Mouse (Mus musculus): ENCODE data around the gene Myo1e.

Gene Myo1e

DNA sequence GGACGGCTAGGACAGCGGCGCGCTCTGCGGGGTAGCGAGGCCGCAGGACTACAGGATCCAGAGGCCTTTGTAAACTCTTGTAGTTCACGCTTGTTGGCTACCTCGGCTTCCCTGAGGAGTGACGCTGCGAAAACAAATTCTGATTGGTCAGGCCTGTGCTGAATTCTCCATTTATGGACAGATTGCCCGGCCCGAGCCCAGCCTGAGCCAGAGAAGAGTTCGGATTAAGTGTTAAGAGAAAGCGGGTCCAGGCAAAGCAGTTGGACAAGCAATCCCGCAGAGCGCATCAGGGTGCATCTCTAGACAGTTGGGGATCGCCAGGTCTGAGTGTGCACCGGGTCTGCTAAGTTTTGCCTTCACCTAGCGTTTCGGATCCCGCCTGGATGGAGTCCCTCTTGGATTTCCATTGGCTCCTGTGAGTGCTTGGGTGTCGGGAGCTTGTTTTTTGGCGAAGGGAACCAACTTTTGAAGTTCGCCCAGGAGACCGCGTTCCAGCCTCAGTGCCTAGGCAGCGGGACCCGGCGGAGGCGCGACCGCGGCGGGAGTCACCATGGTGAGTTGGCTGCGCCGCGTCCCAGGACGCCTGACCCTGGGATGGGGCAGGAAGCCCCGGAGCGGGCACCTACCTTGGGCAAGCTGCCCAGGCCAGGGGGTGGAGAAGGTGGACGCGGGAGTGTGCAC lies at the start of gene Myo1e:
TSS of gene Myo1e (plus strand) at position 200 of the 681 bp plus-strand sequence.
- peak; percentile 34 to 48 for DNase-seq (ENCODE audit: low read depth in 1 of 2, low spot score in 2 of 2)

DNA sequence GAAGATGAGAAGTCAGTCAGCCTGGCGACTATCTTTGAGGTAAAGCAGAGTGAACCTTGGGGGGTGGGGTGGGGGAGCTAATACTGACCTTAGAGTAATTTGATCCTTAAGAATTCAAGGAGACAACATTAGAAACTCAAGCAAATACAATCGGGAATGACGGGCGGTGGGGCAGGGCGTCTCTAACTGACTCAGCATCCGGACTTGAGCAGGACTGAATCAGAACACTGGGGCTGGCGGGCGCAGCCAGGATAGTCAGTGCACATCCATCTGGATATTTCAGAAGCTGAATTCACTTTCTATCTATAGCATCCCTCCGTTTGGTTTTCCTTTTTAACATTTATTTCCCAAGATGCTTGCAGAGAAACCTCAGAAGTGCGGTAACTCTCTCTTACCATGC lies 47.1 kb upstream of the Myo1e start:
- no peak for DNase-seq (ENCODE audit: low read depth in 1 of 2, low spot score in 2 of 2)

- no peak for DNase-seq (ENCODE audit: low read depth in 1 of 2, low spot score in 2 of 2)
These were observed 38.2 kb upstream of the Myo1e start for GRCm38 (mm10) chr9:70168973-70169372.

DNA sequence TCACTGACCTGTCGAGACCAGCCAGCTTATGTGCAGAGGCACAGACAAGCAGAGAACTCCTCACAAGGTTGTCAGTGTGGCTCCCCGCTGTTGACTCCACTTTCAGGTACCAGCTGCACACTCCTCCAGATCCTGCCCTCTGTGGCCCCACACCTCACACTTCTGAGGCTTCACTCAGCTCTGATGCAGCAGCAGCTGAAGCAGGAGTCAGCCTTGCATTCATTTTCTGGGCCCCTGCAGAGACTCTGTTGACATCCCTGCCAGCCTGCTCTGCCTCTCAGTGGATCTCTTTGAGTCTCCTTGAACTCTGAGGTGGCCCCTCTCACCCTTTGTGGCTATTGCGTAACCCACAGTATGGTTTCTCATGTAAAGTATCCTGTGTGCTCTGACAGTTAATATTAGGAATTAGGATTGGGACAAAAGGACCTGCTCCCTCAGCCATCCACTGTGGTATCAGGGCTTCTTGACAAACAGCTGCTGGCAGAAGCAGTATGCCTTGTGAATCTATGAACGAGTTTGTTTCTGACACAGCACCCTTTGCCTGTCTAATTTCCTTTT lies 32.8 kb upstream of the Myo1e start:
- DNase-seq (ENCODE audit: low read depth in 1 of 2, low spot score in 2 of 2) = no peak

DNA sequence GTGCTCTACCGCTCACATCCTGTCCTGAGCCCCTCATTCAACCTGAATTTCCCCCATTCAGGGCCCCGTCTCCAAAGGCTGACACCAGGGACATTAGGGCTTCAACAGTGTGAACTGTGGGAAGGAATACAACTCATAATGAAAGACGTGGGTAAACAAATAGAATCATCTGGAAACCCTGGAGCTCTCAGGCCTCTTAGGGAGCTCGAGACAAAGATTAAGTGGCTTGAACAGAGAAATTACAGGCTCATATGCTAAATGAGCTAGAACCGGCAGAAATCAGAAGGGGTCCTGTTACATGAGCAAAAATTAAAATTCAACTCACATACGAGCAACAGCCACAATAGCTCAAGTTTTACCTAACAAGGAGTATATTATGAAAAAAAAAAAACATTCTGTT lies 32.3 kb upstream of the Myo1e start:
- DNase-seq (ENCODE audit: low read depth in 1 of 2, low spot score in 2 of 2) = no peak

DNA sequence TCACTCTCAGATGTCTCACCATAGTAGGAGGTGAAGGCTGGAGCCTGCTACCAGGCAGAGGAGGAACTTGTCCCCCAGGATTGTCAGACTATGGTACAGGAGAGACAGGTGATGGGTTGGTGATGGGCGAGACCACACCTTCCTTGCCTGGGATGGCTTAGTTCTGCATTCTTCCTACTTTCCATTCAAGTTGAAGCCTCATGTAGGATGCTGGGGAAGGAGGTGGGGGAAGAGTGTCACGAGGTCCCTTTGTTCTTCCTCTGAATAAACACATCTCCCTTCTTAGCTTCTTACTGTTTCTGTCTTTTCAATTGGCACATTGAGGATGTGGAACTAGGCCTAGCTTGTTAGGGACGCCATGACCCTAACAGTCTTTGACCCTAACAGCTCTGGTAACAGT lies 30.9 kb upstream of the Myo1e start:
- DNase-seq (ENCODE audit: low read depth in 1 of 2, low spot score in 2 of 2) = no peak

- no peak for DNase-seq (ENCODE audit: low read depth in 1 of 2, low spot score in 2 of 2)
These were observed 25.4 kb upstream of the Myo1e start for GRCm38 (mm10) chr9:70181719-70182118.

- DNase-seq (ENCODE audit: low read depth in 1 of 2, low spot score in 2 of 2) = no peak
These were observed 24.5 kb upstream of the Myo1e start for GRCm38 (mm10) chr9:70182639-70183038.

- no peak for DNase-seq (ENCODE audit: low read depth in 1 of 2, low spot score in 2 of 2)
These were observed 14.8 kb upstream of the Myo1e start for GRCm38 (mm10) chr9:70192336-70192735.

DNA sequence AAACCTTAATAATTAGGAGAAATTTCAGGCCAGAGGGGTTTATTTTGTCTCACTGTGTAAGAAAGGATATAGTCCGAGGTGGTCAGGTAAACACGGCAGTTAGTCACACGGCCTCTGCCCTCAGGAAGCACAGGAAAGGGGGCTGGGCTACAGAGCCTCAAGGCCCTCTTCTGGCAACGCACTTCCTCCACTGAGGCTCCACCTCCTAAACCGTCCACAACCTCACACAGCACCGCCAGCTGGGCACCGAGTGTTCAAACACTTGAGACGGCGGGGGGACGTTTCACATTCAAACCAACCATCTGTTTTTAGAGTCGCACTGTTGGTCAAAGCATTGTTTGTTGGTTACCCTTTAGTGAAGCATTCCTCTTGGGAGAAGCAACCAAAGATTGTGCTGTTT lies 12.5 kb upstream of the Myo1e start:
- no peak for DNase-seq (ENCODE audit: low read depth in 1 of 2, low spot score in 2 of 2)

- no peak for DNase-seq (ENCODE audit: low read depth in 1 of 2, low spot score in 2 of 2)
These were observed 10.0 kb upstream of the Myo1e start for GRCm38 (mm10) chr9:70196956-70197659.

GRCm38 (mm10) chr9:70197992-70198391 lies 9.2 kb upstream of the Myo1e start:
- DNase-seq (ENCODE audit: low read depth in 1 of 2, low spot score in 2 of 2) = no peak

GRCm38 (mm10) chr9:70202753-70203152 lies 4.4 kb upstream of the Myo1e start:
- peak; percentile 12 to 36 for DNase-seq (ENCODE audit: low read depth in 1 of 2, low spot score in 2 of 2)

GRCm38 (mm10) chr9:70203267-70204076 lies 3.7 kb upstream of the Myo1e start:
- no peak for DNase-seq (ENCODE audit: low read depth in 1 of 2, low spot score in 2 of 2)

- DNase-seq (ENCODE audit: low read depth in 1 of 2, low spot score in 2 of 2) = no peak
These were observed 901 bp downstream of the Myo1e start for GRCm38 (mm10) chr9:70207981-70208521.

DNA sequence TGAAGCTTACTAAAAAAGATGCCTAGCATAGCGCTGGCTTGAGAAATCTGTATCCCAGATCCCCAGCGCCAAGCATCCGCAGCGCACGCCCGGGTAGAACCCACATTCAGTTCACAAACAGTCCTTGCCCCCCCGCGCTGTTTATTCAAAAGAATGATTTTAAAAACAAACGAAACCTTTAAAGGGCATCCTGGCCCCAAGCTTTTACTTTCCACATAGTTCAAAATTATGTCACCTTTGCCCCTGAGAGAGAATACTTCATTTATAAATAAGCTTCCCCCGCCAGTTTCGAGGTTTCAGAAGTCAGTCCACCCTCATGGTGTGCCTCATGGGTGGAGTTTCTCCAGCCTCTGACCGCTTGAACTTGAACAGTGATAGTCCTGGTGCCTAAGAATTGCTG lies 1.6 kb downstream of the Myo1e start:
- DNase-seq (ENCODE audit: low read depth in 1 of 2, low spot score in 2 of 2) = no peak

DNA sequence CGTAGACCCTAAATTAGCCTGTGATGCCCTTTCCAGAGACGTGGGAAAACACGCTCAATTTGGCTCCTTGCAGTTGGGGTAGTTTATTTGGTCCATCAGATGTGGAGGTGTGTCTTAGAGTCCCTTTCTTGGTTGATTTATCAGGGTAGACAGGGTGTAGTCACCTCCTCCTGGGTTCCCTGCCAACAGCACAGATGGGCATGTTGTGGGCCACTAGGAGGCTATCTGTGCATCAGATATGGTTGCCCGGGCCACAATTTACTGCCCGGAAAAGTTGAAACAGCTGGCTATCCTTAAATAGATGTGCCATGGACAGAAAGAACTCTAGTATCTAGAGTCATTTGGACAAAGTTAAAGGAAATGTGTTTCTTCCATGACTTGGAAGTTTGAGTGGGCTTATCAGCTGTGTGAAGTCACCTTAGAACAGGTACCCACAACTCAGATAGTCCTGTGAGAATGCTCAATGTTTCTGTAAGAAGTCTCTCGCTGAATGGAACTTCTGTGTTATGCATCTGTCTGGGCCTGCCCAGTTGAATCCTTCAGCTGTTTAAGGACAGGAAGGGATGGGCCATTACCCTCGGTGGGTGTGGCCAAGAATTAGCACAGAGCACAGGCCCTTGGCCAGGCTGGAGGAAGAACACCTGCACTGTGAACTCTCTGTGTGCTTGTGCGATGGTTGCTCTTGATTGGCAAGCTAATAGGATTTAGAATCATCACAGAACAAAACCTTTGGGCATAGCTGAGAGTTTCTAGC lies 2.3 kb downstream of the Myo1e start:
- no peak for DNase-seq (ENCODE audit: low read depth in 1 of 2, low spot score in 2 of 2)

DNA sequence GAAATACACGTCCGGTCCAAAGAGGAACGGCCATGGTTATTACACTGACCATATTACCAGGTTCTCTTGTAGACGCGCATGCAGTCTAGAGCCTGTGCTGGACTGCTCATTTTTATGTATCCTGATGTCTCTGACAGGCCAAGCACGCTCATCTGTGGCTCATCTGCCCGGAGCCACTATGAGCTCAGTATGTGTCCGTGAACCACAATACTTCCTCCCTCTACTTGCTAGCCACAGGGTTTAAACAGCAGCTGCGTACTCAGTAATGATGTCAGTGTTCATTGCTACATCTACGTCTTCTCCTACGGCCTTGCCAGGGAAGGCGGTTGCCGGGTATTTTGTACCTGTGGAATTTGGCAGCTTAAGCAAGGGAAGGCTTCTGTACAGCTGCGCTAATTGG lies 4.5 kb downstream of the Myo1e start:
- DNase-seq (ENCODE audit: low read depth in 1 of 2, low spot score in 2 of 2) = no peak

DNA sequence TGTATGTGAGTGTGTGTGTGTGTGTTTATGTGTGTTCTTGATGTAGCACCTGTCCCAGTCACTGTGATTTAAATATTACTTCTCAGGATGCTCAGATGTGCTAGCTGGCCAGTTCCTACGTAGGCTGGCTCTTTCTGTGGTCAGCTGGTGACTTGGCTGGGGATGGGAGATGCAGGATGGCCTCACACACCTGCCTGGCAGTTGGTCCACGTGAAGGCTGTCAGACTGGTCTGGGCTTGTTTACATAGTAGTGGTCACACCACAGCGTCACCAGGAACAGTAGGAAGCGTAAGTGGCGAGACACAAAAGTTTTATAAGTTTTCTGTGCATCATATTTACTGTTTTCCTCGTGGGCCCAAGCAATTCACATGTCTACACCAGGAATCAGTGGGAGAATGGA lies 9.4 kb downstream of the Myo1e start:
- DNase-seq (ENCODE audit: low read depth in 1 of 2, low spot score in 2 of 2) = no peak

GRCm38 (mm10) chr9:70219295-70219931 lies 12.3 kb downstream of the Myo1e start:
- no peak for DNase-seq (ENCODE audit: low read depth in 1 of 2, low spot score in 2 of 2)

Data from monocyte, adult 2 months (primary cell).